Mouse (Mus musculus) cerebellum, adult 2 months (tissue): ENCODE measurements at regions not wholly inside any gene's neighbourhood (a gene's known extent, or its start where the extent isn't known, plus 50 kb on each side); places are given as distances from the start of the nearest gene placed in this dataset.

Source experiments
- DNase-seq, 2 experiments: peaks; one replicate each; pipeline ENCODE4 v3.0.0; 2021
- H3K27ac ChIP-seq: fragments of 200-500 bp; 2 replicates; pipeline ENCODE4 v1.5.1; 2012; ENCODE audit warnings: low read length, control low read depth, inconsistent platforms; ENCODE audit not compliant: insufficient read depth
- H3K27me3 ChIP-seq: fragments of 200-500 bp; 2 replicates; pipeline ENCODE4 v1.6.1; 2012; ENCODE audit warnings: inconsistent platforms, mild to moderate bottlenecking, low read length, moderate library complexity; ENCODE audit not compliant: control insufficient read depth, insufficient read depth
- H3K4me1 ChIP-seq: fragments of 200-500 bp; 2 replicates; pipeline ENCODE4 v1.6.1; 2011; ENCODE audit warnings: low read length; ENCODE audit not compliant: control insufficient read depth, insufficient read depth
- H3K4me3 ChIP-seq: fragments of 200-500 bp; replicated peaks from 2 replicates; pipeline ENCODE3; 2011; ENCODE audit warnings: mild to moderate bottlenecking, low read depth, low read length, control low read depth; ENCODE audit not compliant: insufficient read depth
- CTCF ChIP-seq: fragments of 200-500 bp; IDR thresholded peaks from 2 replicates; pipeline ENCODE4 v1.5.1; 2011; ENCODE audit warnings: low read depth, mild to moderate bottlenecking, control low read depth, low read length, moderate library complexity, borderline replicate concordance; ENCODE audit not compliant: insufficient read depth
- POLR2A ChIP-seq: fragments of 200-500 bp; IDR thresholded peaks from 2 replicates; pipeline ENCODE4 v1.6.1; 2011; ENCODE audit warnings: low read length, control low read depth, borderline replicate concordance; ENCODE audit not compliant: insufficient read depth
- WGBS: fragments of 180-500 bp; shearing (Covaris S2); methylation state at CpG from one replicate; pipeline ENCODE4 v1.1.7; 2018; 5-methylcytosine and 5-hydroxymethylcytosine counted together

DNA sequence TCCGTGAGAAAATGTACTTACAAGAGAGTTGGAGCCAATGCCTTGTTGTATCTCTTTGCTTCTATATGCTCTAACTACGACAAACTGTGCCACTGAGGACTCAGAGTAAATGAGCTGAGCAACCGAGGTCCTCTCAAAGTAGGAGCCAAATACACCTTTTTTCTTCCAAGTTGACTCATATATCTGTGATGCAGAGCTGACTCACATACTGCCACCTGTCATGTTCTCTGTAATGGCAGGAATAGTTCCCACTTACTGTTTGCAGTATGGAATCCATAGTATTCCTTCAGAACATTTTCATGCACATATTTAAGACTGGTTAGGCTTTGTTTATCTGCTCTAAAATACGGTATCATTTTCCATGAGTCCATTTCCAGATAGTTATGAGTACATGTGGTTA lies 792.1 kb downstream of the Cypt12 start:
- Histone ChIP-seq H3K4me1 (no peaks in the 10 kb centered on the region), H3K27ac (no peak overlapping the region), H3K27me3 (no peaks in the 10 kb centered on the region), H3K4me3 (no peak overlapping the region)
- no peak for DNase-seq
- TF ChIP-seq CTCF: no peak
- no peak for TF ChIP-seq POLR2A
- WGBS: 85% methylated on average over 4 of the region's 4 CpGs

DNA sequence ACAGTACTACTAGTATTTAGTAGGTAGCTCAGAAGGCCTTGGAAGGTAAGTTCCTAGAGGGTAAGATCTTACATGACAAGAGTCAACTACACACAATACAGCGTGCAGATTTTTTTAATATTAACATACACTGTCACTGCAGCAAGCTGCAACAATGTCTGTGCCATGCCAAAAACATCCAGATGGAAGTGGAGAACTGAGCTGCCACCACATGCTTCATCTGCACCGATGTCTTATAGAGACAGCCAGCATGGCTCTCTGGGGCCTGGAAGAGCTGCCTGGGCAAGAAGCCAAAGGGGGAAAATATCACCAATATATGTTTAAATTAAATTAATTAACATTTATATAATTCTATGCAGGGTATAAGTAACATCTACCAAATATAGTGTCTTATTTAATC lies 795.3 kb downstream of the Cypt12 start:
- TF ChIP-seq CTCF (no peak), POLR2A (no peak)
- no peak for DNase-seq
- Histone ChIP-seq H3K27me3 (no peaks in the 10 kb centered on the region), H3K4me3 (no peak overlapping the region), H3K4me1 (no peaks in the 10 kb centered on the region), H3K27ac (no peak overlapping the region)
- 43% methylated on average over 2 of the region's 2 CpGs for WGBS

DNA sequence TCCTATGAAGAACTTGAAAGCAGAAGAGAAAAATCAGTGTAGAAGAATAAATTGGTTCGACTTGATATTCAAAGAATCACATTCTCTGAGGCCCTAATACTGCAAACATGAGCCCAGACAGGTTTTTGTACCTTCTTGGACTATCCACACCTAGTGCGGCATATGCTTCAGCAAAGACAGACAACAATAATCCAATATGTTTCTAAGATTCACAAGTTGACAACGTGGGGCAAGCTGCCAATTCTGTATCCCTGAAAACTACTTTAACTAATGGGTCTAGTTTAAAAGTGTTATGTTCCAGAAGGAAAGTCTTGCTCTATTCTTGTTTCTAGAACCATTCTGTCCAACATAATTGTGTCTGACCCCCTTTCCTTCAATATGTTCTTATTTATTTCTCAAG lies 796.0 kb downstream of the Cypt12 start:
- DNase-seq: no peak
- no peaks in the 10 kb centered on the region for H3K27me3 ChIP-seq
- TF ChIP-seq POLR2A (no peak), CTCF (no peak)
- no peak overlapping the region for H3K27ac ChIP-seq
- H3K4me3 ChIP-seq: no peak overlapping the region
- H3K4me1 ChIP-seq: no peaks in the 10 kb centered on the region
- 81% methylated on average over 3 of the region's 3 CpGs for WGBS

DNA sequence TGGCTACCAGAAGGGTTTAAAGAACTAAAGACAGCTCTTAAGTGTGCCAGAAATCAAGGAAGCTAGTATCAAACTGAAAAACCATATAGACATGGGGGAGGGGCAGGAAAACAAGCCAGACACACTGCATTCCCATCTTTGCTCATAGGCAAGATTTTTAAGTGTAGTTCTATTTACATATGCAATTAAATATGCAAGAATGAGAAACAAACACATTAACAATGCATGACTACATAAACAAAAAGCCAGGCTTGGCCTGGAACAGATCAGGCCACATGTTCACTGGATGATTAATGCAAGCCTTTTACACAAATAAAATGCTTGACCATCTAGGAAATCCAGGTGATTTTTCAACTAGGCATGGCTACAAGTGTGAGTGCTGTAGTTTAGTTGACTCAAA lies 798.0 kb downstream of the Cypt12 start:
- DNase-seq: no peak
- H3K27me3 ChIP-seq: no peaks in the 10 kb centered on the region
- no peaks in the 10 kb centered on the region for H3K4me1 ChIP-seq
- TF ChIP-seq POLR2A (no peak), CTCF (no peak)
- no peak overlapping the region for H3K27ac ChIP-seq
- no peak overlapping the region for H3K4me3 ChIP-seq

DNA sequence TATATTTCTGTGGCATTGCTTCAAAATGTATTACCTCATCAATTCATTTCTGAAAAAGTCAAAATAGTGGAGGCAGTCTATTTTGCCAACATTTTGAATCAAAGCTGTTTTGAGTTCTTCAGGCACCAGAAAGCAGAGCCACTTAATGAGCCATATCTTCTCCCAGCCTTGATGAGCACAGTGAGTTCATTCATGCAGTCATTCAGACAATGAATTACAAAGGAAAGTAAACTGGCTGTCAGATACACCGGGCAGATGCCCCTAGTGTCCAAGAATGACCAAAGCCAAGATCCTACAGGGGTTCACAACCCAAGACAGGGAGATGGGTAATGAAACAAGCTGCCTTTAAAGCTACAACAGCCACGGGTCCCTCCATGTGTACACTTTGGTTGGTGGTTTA lies 798.7 kb downstream of the Cypt12 start:
- 29% methylated on average over 2 of the region's 2 CpGs for WGBS
- no peak overlapping the region for H3K27ac ChIP-seq
- no peaks in the 10 kb centered on the region for H3K27me3 ChIP-seq
- H3K4me1 ChIP-seq: no peaks in the 10 kb centered on the region
- DNase-seq: no peak
- TF ChIP-seq CTCF (no peak), POLR2A (no peak)
- H3K4me3 ChIP-seq: no peak overlapping the region

DNA sequence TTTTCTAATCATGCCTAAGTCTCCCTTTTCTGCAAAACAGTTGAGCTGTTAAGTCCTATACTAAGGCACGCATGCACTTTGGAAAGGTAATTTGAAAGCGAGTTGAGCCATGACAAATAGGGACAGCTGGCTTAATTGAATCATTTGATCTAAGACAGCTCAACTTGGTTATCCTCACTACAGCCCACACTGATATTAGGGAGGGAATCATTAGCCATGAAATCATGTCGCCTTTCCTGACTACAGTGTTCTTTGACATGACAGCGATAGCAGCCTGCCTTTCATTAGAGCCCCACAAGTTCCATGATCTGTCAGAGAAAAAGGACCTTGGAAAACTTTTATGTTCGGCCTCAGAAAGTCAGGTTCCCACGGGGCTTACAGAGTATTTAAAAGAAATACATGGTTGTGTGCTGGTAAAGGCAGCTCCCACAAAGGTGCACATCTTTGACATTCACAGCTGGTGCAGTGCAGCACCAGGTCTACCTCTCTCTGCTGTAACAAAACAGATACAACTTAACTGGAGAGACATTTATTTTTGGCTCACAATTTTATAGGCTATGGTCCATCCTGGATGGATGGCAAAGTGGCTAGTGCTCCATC lies 803.5 kb downstream of the Cypt12 start:
- no peak for DNase-seq
- TF ChIP-seq POLR2A: no peak
- no peaks in the 10 kb centered on the region for H3K27me3 ChIP-seq
- no peak overlapping the region for H3K4me3 ChIP-seq
- 72% methylated on average over 6 of the region's 6 CpGs for WGBS
- no peaks in the 10 kb centered on the region for H3K4me1 ChIP-seq
- no peak overlapping the region for H3K27ac ChIP-seq

DNA sequence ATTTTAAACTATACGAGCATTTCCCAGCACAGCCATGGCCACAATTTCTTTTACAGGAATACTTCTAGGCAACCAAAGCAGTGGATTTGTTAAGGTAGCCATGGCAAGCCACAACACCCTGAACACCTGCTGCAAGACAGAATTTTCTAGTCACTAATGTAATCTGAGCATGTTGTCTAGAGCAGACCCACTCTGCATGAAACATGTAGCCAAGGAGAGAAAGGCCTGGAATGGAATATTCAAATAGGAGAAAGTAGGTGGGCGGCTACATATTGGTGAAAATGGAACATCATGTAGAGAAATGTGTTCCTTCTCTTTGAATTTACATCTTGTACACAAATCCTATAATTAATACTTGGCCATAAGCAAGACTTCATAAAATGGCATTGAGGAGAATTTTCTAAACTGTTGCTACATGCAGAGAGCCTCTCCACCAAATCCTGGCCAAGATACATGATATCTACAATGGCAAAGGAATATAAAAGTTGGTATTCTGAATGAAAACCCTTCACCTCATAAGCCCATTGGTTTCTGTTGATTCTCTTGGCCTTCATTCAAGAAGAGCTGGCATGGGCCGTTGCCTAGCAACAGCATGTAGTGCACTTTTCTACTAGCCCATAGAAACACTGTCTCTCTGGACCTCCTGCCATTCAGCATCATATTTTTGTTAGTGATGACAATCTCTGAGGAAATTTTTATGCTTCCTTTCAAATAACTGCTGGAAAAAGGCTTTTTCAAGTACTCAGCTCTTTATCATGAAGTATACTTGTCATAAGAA lies 816.3 kb downstream of the Cypt12 start:
- 64% methylated on average over 3 of the region's 3 CpGs for WGBS
- TF ChIP-seq POLR2A (no peak), CTCF (no peak)
- Histone ChIP-seq H3K27me3 (no peaks in the 10 kb centered on the region), H3K27ac (no peak overlapping the region), H3K4me3 (no peak overlapping the region), H3K4me1 (peaks cover 6% of the 10 kb centered on the region)
- DNase-seq: peak; percentile 40 to 69

DNA sequence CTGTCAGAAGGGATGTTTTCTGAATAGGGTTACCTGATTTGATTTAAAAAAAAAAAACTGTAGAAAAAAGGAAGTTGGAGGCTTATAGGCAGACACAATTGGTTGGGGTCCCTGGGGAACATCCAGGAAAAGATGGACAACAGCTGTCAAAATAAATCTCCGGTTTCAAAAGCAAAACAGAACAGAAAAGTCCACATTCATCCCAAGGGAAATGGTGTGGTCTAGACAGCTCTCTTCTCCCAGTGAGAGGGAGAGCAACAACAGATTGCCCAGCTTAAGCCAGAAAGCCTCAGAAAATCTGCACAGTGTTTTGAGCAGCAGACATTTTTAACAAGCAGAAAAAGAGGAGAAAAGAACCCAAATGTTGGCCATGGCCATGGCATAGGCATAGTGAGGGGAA lies 830.3 kb downstream of the Cypt12 start:
- H3K4me3 ChIP-seq: no peak overlapping the region
- 37% methylated on average over 1 of the region's 1 CpGs for WGBS
- no peak for TF ChIP-seq POLR2A
- no peaks in the 10 kb centered on the region for H3K27me3 ChIP-seq
- DNase-seq: no peak
- no peaks in the 10 kb centered on the region for H3K4me1 ChIP-seq
- H3K27ac ChIP-seq: no peak overlapping the region
